Mouse (Mus musculus): ENCODE measurements around the gene Dysf.

Dysf gene

DNA sequence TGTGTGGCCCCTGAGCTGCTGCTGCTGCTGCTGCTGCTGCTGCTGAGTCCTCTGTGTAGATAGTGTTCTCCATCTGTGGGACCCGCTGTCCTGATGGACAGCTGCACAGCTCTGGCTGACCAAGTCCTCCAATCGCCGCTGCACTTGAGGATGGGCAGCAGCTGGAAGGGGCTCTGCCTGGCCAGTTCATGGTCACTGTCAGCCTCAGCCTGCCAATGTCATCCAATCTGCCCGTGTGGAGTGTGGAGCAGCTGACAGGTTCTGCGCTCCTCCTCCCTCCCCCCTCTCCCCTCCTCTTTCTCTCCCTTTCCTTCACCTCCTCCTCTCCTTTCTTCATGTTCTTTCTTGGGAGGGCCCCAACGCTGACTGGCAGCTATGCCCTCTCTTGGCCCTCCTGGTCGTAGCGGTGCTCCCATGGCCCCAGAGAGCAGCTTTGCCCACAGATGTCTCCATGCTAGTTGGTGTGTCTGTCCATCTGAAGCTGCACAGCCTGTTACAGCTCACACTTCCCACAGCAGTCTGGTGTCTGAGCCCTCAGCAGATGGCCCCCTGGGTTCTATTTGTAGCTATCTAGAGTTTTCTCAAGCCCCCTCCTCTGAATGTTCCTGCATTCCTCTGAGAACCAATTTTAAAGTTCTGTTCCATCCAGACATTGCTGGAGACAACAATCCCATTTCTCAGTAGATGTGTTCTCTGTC lies 223.8 kb downstream of the Dysf start:
- no peak for DNase-seq (ENCODE audit: low spot score)

DNA sequence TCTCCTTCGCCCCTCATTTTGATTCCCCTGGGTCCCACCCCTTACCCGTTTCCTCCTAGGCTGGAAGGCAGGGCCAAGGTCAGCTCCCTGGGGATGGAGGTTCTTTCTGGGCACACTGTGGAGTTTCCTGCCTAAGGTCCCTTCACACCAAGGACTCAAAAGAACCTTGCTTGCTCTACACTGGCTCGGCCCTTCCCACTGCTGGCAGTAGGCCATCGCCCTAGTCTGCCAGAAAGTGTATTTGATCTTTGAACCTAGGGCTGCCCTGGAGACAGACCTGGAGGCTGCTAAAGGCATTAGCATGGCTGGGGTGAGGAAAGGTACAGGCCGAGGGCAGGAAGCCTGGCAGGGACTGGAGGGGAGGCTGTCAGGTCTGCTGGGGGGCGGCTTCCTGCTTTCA lies 225.4 kb downstream of the Dysf start:
- no peak for DNase-seq (ENCODE audit: low spot score)

DNA sequence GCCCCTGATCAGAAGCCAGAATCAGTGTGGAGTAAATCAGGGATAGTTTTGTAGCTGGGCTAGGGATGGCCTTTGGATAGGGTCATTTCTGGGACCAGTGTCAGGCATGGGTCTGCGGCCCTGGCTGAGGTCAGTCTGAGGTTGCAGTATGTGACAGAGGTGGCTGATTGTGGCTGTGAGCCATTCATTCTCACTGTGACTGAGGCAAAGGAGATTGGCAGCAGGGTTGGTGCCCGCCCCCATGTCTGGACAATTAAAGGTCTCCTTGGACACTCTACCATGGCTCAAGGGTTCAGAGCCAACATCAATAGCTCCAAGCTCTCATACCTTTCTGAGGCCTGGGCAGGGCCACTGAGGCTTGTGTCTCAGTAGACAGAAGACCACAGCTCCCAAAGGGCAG lies 227.0 kb downstream of the Dysf start:
- DNase-seq (ENCODE audit: low spot score): no peak

GRCm38 (mm10) chr6:84243385-84243784 lies 235.0 kb downstream of the Dysf start:
- no peak for DNase-seq (ENCODE audit: low spot score)

DNA sequence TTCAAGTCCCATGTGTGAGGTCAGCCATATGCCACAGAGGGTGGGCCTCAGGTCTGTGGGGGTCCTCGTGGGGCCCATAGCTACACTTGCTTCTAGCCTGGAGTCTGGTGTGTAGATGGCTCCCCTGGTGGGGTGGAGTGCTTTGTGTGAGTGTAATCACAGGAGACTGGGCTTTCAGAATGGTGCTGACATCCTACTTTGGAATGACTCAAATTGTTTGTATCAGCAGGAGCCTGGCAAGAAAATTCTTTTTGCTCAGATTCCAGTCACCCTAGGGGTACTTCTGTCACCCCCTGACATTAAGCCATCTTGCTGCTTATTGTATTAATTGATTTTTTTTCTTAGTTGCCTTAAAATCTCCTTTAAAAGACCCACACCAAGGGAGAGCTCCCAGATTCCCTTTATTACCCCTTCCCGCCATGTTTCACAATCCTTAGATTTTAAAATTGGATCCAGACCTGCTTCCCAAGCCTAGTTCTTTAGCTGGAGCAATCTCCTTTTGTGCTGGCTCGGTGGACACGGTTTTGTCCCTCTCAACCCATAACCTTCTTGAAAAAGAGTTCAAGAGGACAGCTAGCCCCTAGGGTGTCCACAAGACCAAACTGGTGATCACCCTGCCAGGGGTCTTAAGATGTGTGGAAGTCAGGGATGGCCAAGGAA lies 237.8 kb downstream of the Dysf start:
- no peak for DNase-seq (ENCODE audit: low spot score)

- DNase-seq (ENCODE audit: low spot score): no peak
Measured at GRCm38 (mm10) chr6:84246979-84247378, 238.6 kb downstream of the Dysf start.

Measured in urinary bladder, postnatal 14 days (tissue).